Mouse (Mus musculus) embryonic fibroblast, embryonic 13.5 days (primary cell): ENCODE measurements around the gene Chrd.

ENCODE experiments used
- CTCF ChIP-seq: IDR thresholded peaks from 2 replicates; pipeline ENCODE4 v1.5.1; 2011; ENCODE audit warnings: mild to moderate bottlenecking, control low read depth, low read length, moderate library complexity, borderline replicate concordance; ENCODE audit not compliant: insufficient read depth
- POLR2A ChIP-seq: IDR thresholded peaks from 2 replicates; pipeline ENCODE4 v1.6.1; 2011; ENCODE audit warnings: low read depth, mild to moderate bottlenecking, control low read depth, low read length, moderate library complexity

- TF ChIP-seq POLR2A (no peak), CTCF (no peak)
These were observed 42.1 kb downstream of the Chrd start for GRCm38 (mm10) chr16:20775021-20775420.
